Mouse (Mus musculus) C2C12 (cell line): ENCODE data around the gene Abca8b. TPM values are rescaled to one million over a fixed set of nuclear protein-coding genes. Genes with fewer than 3 reads are reported as not detected.

Source experiments
- H3K27me3 ChIP-seq: one replicate; pipeline ENCODE4 v1.6.1; 2011; ENCODE audit not compliant: control insufficient read depth, insufficient read depth, insufficient read length
- H3K36me3 ChIP-seq: one replicate; pipeline ENCODE4 v1.6.1; 2011; ENCODE audit not compliant: control insufficient read depth, insufficient read depth
- H3K4me3 ChIP-seq: one replicate; pipeline ENCODE4 v1.5.1; 2011; ENCODE audit warnings: mild to moderate bottlenecking, control low read depth; ENCODE audit not compliant: poor library complexity, insufficient read depth, severe bottlenecking
- H3K79me2 ChIP-seq: one replicate; pipeline ENCODE4 v1.6.1; 2011; ENCODE audit not compliant: control insufficient read depth, insufficient read depth
- H3K79me3 ChIP-seq: one replicate; pipeline ENCODE4 v1.6.1; 2011; ENCODE audit warnings: low read depth, control low read depth
- H3ac ChIP-seq: one replicate; pipeline ENCODE3; 2011; ENCODE audit warnings: low read depth; ENCODE audit not compliant: control insufficient read depth, insufficient read length
- CEBPB ChIP-seq: IDR thresholded peaks from one replicate; pipeline ENCODE4 v1.6.1; 2011; ENCODE audit warnings: low read depth, mild to moderate bottlenecking, control low read depth, moderate library complexity
- CTCF ChIP-seq: IDR thresholded peaks from one replicate; pipeline ENCODE4 v1.5.1; 2011; ENCODE audit not compliant: control insufficient read depth, insufficient read depth, insufficient read length
- FOSL1 ChIP-seq: IDR thresholded peaks from one replicate; pipeline ENCODE4 v1.8.0; 2011; ENCODE audit warnings: mild to moderate bottlenecking, low read length; ENCODE audit not compliant: poor library complexity, insufficient read depth, severe bottlenecking
- MAX ChIP-seq: IDR thresholded peaks from one replicate; pipeline ENCODE4 v1.6.1; 2011; ENCODE audit warnings: mild to moderate bottlenecking, control low read depth
- MYOD1 ChIP-seq: IDR thresholded peaks from one replicate; pipeline ENCODE4 v1.6.1; 2011; ENCODE audit warnings: low read depth; ENCODE audit not compliant: control insufficient read depth, insufficient read length
- MYOG ChIP-seq: IDR thresholded peaks from one replicate; pipeline ENCODE4 v1.6.1; 2011; ENCODE audit not compliant: control insufficient read depth, insufficient read length; ENCODE audit errors: extremely low read depth
- USF1 ChIP-seq: IDR thresholded peaks from one replicate; pipeline ENCODE4 v1.6.1; 2011; ENCODE audit warnings: low read depth, mild to moderate bottlenecking, control low read depth, moderate library complexity
- polyA plus RNA-seq: library from polyadenylated mRNA; unstranded; fragments of >200 nt; fragmentation: generic; extraction: Trizol; gene quantifications from one replicate; pipeline ENCODE4 v1.2.1, GENCODE M21; 2012; ENCODE audit warnings: missing spikeins

The Abca8b gene
- polyA plus RNA-seq, 1 experiment: 0.09 TPM

GRCm38 (mm10) chr11:109889595-109889994 is 106.0 kb downstream of the Abca8b start:
- no peaks in the 10 kb centered on the region for H3K36me3 ChIP-seq
- H3K4me3 ChIP-seq: no peak overlapping the region
- TF ChIP-seq MAX (no peak), FOSL1 (no peak), MYOD1 (no peak), CTCF (no peak)
- H3K79me2 ChIP-seq: no peaks in the 10 kb centered on the region
- H3K79me3 ChIP-seq: no peaks in the 10 kb centered on the region
- H3ac ChIP-seq: no peak overlapping the region
- no peaks in the 10 kb centered on the region for H3K27me3 ChIP-seq

- H3K79me3 ChIP-seq: no peaks in the 10 kb centered on the region
- no peak overlapping the region for H3K4me3 ChIP-seq
- no peaks in the 10 kb centered on the region for H3K27me3 ChIP-seq
- no peaks in the 10 kb centered on the region for H3K79me2 ChIP-seq
- H3ac ChIP-seq: no peak overlapping the region
- H3K36me3 ChIP-seq: no peaks in the 10 kb centered on the region
- TF ChIP-seq MYOD1 (no peak), USF1 (no peak), CTCF (no peak), MAX (no peak), MYOG (no peak)
Measured at GRCm38 (mm10) chr11:109886757-109887156, 108.9 kb downstream of the Abca8b start.

GRCm38 (mm10) chr11:109885521-109885920 is 110.1 kb downstream of the Abca8b start:
- no peak overlapping the region for H3K4me3 ChIP-seq
- no peaks in the 10 kb centered on the region for H3K79me3 ChIP-seq
- TF ChIP-seq CTCF (no peak), MAX (no peak), CEBPB (no peak), FOSL1 (no peak), USF1 (no peak), MYOG (no peak), MYOD1 (no peak)
- H3K36me3 ChIP-seq: no peaks in the 10 kb centered on the region
- H3K27me3 ChIP-seq: no peaks in the 10 kb centered on the region
- no peaks in the 10 kb centered on the region for H3K79me2 ChIP-seq
- H3ac ChIP-seq: no peak overlapping the region

- H3K27me3 ChIP-seq: no peaks in the 10 kb centered on the region
- no peaks in the 10 kb centered on the region for H3K79me3 ChIP-seq
- TF ChIP-seq MAX (no peak), CTCF (no peak)
- H3ac ChIP-seq: no peak overlapping the region
- H3K4me3 ChIP-seq: no peak overlapping the region
- no peaks in the 10 kb centered on the region for H3K36me3 ChIP-seq
- H3K79me2 ChIP-seq: no peaks in the 10 kb centered on the region
Measured at GRCm38 (mm10) chr11:109884801-109885200, 110.8 kb downstream of the Abca8b start.

GRCm38 (mm10) chr11:109884126-109884525 is 111.5 kb downstream of the Abca8b start:
- Histone ChIP-seq H3K4me3 (no peak overlapping the region), H3K36me3 (no peaks in the 10 kb centered on the region), H3K79me3 (no peaks in the 10 kb centered on the region), H3K79me2 (no peaks in the 10 kb centered on the region), H3K27me3 (no peaks in the 10 kb centered on the region), H3ac (no peak overlapping the region)
- no peak for TF ChIP-seq MAX
- no peak for TF ChIP-seq FOSL1
- TF ChIP-seq MYOG: no peak
- no peak for TF ChIP-seq MYOD1
- TF ChIP-seq CEBPB: no peak
- no peak for TF ChIP-seq USF1
- no peak for TF ChIP-seq CTCF

Other genes starting within 250 kb of the Abca8b start
- gene 1700012B07Rik, start 167.8 kb downstream of the Abca8b start, polyA plus RNA-seq: 0.04 TPM
- not detected for gene Abca8a, start 100.1 kb upstream of the Abca8b start, polyA plus RNA-seq
- gene Abca9, start 172.4 kb upstream of the Abca8b start, polyA plus RNA-seq: not detected